Mouse (Mus musculus): ENCODE data around the gene Otop1. TPM values are rescaled to one million over a fixed set of nuclear protein-coding genes. Genes with fewer than 3 reads are reported as not detected.

Gene Otop1
- polyA plus RNA-seq, 1 experiment from 2014 or later = not detected

DNA sequence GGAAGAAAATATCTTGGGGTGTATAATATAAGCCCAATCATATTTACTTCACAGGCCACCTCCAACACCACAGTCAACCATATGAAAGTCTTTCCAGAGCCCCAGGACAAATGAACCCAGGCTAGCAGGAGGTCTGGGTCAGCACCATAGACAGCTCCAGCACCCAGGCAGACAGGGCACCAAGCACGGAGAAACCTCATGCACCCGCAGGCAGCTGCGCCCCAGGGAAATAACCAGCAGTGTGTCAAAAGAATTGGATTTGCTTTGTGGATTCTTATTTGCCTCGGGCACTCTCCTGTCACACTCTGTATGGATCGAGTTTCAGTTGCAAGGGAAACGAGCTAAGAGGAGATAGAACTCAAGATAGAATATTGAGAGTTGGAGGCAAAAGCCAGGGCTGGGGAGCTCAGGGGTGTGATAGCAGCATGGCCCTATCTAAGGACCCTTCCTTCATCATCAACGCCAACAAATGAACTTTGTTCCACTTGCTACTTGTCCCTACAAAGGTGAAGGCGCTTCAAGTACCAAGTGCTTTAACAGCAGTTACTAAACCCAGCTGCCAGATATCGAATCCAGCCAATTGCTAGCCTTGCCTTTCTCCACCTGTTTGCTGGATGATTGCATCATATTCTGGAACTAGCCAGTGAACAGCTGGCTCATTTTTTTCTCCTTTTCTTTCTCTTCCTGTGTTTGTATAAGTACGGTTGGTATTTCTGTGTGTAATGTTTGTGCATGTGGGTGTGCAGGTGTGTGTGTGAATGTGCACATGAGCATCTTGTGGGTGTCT is 71.1 kb downstream of the Otop1 start:
- Histone ChIP-seq H3K36me3 (replicated peaks) (no peaks in the 10 kb centered on the region), H3K27ac (replicated peaks) (no peak overlapping the region), H3K9ac (no peak overlapping the region), H3K27me3 (no peaks in the 10 kb centered on the region), H3K9me3 (replicated peaks) (no peaks in the 10 kb centered on the region), H3K4me3 (replicated peaks) (no peak overlapping the region), H3K4me2 (no peak overlapping the region), H3K4me1 (replicated peaks) (no peaks in the 10 kb centered on the region)
- 25% methylated on average over 10 of the region's 10 CpGs for WGBS (ENCODE audit: insufficient replicate concordance)
- ATAC-seq (ENCODE audit: insufficient read depth) = no peak

DNA sequence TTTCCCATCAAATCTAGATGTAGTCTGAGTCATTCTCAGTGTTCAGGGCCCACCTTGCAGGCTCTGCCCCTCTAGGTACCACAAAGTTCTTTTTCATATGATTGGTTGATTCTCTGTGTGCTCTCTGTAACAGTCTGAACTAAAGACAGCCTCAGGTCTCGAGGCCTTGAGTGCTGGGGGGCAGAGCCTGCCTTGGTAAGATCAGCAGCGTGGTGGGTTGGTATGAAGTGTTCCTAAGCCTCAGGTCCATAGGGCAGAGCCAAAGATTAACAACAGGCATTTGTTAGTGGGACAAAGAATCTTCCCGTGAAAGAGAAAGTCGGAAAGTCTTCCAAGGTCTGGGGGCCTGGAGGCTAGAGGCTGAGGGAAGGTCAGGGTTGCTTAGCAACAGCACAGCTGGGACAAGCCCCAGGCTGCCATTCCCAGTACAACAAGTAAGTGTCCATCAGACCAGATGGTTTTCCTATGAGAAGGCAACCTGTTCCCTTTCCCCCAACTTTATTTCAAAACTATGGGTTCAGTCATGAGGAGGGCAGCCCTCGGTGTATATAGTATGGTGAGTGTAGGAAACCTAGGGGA is 74.7 kb downstream of the Otop1 start:
- 56% methylated on average over 5 of the region's 5 CpGs for whole genome bisulfite sequencing (ENCODE audit: insufficient replicate concordance)
- no peaks in the 10 kb centered on the region for H3K27me3 ChIP-seq

More for the DNA sequence above, 74.7 kb downstream of the Otop1 start:
- Histone ChIP-seq H3K9ac (no peak overlapping the region), H3K27ac (replicated peaks) (no peak overlapping the region), H3K9me3 (replicated peaks) (no peaks in the 10 kb centered on the region), H3K4me2 (no peak overlapping the region), H3K4me3 (replicated peaks) (no peak overlapping the region), H3K4me1 (replicated peaks) (no peaks in the 10 kb centered on the region), H3K36me3 (replicated peaks) (no peaks in the 10 kb centered on the region)
- no peak for ATAC-seq (ENCODE audit: insufficient read depth)

Other genes starting within 250 kb of the Otop1 start
- 12.5 TPM in 2 replicates for gene Stx18, start 237.2 kb upstream of the Otop1 start, polyA plus RNA-seq (2015; fragmentation: Nextera tagmentation; extraction: Ambion mirVana)
- gene Nsg1, start 116.1 kb upstream of the Otop1 start, polyA plus RNA-seq (2015; fragmentation: Nextera tagmentation; extraction: Ambion mirVana) = 3.2 and 4.0 TPM in 2 replicates
- 2.7 and 2.9 TPM in 2 replicates for gene Zbtb49, start 55.5 kb upstream of the Otop1 start, polyA plus RNA-seq (2015; fragmentation: Nextera tagmentation; extraction: Ambion mirVana)
- 37.0 and 47.7 TPM in 2 replicates for gene Lyar, start 55.5 kb upstream of the Otop1 start, polyA plus RNA-seq (2015; fragmentation: Nextera tagmentation; extraction: Ambion mirVana)
- 34.1 and 39.8 TPM in 2 replicates for gene Tmem128, start 15.8 kb upstream of the Otop1 start, polyA plus RNA-seq (2015; fragmentation: Nextera tagmentation; extraction: Ambion mirVana)
- not detected in 2 replicates for gene Drd5, start 43.4 kb downstream of the Otop1 start, polyA plus RNA-seq (2015; fragmentation: Nextera tagmentation; extraction: Ambion mirVana)
- gene Slc2a9, start 227.2 kb downstream of the Otop1 start, polyA plus RNA-seq (2015; fragmentation: Nextera tagmentation; extraction: Ambion mirVana) = 2.3 and 2.6 TPM in 2 replicates

All from liver, embryonic 15.5 days (tissue).